Mouse (Mus musculus): ENCODE data around the gene Shroom1.

GRCm38 (mm10) chr11:53452396-53452795, 4.6 kb upstream of the Shroom1 start:
- TF ChIP-seq CTCF (IDR thresholded peaks at IDR 0.05; ENCODE audit: extremely low read depth, insufficient read depth, insufficient read length, insufficient replicate concordance) (no peak), POLR2A (IDR thresholded peaks at IDR 0.05; ENCODE audit: low read depth, low read length) (no peak)

Data from spleen, adult 2 months (tissue).